Mouse (Mus musculus) thymus, postnatal 36 days (tissue): ENCODE data around the gene March10.

Experiments
- DNase-seq, 2 experiments: peaks; one replicate each; pipeline ENCODE4 v3.0.0; 2022; ENCODE audit warnings: mixed read lengths in 2 of 2

The March10 gene

DNA sequence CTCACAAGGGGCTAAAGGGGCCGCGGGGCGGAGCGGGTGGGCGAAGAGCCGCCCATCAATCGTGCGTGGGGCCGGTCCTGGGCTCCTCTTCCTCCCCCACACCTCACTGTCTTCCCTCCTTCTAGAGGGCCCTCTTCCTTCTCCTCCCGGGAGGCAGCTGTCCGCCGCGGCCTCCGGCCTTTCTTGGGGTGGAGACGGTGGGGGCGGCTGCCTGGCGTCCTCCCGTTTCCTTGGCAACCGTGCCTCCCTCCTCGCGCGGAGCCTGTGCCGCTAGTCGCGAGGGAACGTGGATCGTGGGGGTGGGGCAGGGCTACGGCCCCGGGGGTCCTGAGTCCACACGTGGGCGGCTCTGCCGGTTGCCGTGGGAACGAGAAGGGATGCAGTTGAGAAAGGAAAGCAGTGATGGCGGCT lies at the start of gene March10:
March10 (minus strand) TSS at position 239 of the 411 bp plus-strand sequence.
- DNase-seq, result no peak

DNA sequence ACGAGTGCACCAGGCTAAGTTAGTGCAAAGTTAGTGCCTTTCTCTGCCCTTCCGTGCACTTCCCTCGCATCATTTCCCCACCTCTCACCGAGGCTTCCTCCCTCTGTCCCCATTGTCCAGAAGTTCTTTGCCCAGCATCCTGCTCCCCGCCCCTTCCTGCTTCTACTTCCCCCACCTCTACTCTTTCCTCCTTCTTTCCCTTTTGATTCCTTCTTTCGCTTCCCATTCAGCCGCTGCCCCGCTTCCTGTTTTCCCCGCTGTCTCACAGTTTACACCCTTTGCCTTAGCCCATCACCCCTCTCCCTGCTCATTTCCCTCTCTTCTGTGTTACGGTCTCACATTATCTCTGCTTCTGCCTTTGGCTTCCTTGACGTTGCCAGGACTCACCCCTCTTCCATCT lies 49.8 kb upstream of the March10 start:
- DNase-seq, result no peak

DNA sequence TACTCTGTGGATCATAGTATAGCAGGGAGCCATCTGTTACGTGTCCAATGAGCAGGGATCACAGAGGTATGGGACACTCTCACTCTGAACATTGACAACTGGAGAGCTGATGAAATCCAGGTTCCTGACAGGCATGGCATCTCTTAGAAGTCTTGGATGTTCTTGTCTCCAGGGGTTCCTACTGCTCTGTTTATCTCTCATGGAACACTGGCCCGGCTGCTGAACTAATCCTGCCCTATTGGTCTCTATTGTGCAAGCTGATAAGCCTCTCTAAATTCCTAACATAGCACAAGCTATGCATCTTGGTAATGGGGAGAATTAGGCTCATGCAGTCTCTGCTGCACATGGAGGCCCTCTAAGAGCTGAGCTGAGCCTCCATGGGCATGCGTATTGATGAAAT lies 48.5 kb upstream of the March10 start:
- DNase-seq, result no peak

DNA sequence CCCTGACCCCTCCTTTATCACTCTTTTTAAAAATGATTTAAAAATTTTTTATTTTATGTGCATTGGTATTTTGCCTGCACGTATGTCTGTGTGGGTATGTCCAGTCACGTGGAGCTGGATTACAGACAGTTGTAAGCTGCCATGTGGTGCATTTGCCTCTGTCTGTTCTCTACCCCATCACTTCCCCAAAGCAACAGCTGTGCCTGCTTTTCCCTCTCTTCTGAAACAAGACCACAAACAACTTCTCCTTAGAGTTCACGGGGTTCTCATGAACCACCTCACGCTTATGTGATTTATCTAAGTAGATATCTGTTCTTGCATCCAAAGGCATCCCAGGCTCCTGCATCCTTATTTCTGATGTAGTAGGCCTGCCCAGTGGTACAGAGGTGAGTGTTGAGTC lies 45.8 kb upstream of the March10 start:
- DNase-seq, result no peak

DNA sequence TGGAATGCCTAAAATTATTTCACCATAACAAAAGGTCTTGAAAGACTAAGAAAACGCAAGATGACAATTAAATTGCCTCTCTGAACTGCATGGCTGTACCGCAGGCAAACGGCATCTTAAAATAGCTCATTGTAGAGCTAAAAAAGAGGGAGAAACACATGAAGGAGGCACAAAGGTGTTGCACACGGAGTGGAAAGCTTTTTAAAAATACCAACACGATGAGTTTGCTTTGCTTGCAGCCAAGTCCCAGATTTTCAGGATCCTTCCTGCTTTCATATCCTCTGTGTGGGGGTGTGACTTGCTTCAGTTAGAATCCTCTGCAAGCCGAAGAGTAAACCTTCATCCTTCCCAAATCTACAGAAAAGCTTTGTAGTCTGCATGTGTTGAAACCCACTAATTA lies 41.0 kb upstream of the March10 start:
- DNase-seq, result no peak

DNA sequence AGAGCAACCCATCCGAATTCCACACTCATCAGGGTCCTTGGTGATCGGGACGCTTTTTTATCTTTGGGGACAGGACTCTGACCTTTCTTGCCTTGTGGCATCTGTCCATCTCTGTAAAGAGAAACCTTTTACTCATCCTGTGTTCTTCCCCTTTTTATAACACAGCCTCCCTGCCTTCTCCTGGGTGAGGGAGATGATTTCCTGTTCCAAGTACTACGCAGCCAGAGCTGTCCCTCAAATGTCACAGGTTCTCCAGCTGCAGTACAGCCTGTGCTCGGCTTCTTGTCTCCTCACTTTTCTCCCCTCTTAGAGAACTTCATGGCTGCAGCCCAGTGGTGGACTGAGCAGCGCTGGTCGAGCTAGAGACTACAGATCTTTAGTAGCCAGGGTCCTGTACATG lies 40.1 kb upstream of the March10 start:
- no peak for DNase-seq

DNA sequence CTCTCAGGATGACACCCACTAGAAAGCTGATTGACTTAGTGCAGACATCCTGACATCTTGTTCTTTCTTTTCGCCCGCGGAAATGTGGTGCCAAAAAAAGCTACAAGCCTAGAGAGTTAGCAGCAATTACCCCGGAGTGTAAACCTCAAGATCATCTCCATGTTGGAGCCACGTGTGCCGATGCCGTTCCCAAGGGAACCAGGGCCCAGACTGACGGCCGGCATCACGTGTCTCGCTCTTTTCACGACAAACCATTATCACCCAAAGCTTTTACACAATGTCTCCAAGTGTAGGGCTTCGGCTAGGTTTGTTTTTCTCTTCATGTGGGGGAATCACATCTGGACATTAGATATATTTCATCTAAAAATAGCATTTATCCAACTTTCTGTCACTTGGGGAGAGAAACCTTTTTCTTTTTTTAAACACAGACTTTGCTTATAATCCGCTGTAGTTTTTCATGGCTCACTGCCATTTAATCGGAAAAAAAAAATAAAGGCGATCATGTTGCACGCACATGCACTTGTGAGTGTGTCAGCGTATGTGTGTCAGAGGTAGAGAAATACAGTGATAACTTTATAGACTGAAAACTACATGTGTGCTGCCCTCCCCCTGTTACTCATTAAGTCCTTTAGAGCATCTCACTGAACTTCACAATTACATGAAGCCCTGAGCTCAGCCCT lies 39.2 kb upstream of the March10 start:
- DNase-seq, result no peak

DNA sequence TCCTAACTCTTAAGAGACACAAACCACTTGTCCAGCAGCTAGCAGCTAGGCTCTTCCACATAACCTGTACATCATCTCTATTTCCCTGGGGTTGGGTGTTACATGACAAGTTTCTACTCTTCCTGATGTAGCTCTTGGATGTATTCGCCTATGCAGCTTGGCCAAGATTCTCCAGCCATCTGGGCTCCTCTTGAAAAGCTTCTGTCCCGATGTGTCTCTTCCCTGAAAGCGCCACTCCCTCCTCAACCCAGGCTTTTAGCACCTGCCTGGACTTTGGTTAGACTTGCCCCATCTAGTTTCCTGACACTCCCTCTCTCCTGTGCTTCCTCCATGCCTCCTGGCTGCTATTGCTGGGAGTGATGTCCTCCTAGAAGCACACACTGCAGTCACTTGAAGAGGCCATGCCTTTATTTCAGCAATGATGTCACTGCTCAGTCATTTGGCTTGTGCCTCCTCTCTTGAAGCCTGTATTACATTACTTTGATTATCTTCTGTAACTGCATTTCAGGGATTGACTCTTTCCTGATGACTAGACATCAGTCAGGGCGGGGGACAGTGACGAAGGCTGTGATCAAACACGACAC lies 38.3 kb upstream of the March10 start:
- DNase-seq, result no peak

DNA sequence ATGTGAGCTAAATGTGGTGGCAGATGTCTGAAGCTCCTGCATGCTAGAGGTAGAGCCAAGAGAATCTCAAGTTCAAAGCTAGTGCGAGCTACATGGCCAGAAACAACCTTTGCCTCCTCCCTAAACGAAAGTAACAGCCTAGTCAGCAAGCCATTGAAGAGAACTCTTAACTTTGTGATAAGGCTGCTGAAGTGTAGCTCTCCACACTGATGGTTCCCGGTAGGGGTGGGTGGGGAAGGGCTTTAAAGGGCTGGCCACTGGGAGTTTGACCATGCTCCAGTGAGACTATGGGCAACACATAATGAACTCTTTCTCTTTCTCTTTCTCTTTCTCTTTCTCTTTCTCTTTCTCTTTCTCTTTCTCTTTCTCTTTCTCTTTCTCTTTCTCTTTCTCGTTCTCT lies 35.9 kb upstream of the March10 start:
- DNase-seq, result no peak

DNA sequence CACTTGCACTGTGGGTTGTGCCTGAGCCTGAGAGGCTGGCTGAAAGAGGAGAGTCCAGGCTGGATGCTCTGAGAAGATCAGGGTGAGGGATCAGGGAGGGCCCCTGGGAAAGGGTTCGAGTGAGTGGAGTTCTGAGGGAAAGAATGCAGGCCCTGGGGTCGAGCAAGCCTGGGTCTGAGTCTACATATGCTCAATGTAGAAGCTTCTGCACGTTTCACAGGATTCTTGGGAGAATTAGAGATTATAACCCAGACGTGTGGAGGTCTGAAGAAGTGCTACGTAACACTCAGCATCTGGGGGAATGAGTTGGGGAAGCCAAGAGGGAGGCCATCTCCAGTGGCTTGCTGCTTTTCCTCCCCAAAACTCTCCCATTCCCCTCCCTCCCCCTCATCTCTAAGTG lies 34.4 kb upstream of the March10 start:
- no peak for DNase-seq

DNA sequence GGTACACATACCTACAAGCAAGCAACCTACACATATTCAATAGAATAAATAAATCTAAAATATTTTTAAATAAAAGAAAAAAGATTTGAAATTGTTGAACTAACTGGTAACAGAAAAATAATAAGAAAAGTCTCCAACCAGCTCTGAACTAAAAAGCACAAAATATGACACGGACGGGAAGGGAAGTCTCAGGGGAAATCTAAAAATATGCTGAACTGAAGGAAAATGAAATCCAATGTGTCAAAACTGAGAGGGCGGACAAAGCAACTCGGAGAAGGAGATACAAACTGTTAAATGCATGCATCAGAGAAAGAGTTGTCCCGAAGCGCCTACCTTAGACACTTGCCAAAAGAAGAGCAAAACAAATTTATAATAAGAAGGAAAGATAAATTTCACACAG lies 28.9 kb upstream of the March10 start:
- DNase-seq, result no peak

DNA sequence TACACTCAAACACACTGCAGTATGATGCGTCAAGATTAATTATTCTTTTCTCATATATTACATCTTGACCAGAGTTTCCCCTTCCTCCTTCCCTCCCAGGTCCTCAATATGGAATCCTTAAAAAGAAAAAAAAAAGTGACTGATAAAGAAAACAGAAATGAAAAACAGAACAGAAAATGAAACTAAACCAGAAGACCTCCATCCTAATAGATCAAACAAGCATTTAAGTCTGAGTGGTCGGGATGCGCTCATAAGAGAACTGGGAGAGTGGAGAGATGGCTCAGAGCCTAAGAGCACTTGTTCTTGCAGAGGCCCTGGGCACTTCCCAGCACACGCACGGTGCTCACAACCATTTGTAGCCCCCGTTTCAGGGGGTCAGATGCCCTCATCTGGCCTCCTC lies 28.5 kb upstream of the March10 start:
- DNase-seq, result no peak

DNA sequence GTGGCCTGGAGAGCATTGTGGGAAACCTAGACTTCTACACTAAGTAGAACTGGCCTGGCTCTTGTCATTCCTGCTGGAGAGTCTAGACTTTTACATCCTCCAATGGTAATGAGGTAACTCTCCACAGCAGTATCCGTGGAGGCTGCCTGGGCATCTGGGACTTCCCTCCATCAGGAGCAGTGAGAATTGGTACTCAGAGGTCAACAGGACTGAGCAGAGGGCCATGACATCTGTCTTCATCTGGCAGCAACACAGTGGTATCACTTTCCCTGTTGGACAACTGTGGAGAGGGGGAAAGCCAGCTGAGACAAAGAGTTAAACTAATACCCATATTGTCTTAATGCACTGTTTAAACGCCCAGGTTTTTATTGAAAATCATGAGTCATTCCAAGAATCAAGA lies 26.2 kb upstream of the March10 start:
- DNase-seq, result no peak

DNA sequence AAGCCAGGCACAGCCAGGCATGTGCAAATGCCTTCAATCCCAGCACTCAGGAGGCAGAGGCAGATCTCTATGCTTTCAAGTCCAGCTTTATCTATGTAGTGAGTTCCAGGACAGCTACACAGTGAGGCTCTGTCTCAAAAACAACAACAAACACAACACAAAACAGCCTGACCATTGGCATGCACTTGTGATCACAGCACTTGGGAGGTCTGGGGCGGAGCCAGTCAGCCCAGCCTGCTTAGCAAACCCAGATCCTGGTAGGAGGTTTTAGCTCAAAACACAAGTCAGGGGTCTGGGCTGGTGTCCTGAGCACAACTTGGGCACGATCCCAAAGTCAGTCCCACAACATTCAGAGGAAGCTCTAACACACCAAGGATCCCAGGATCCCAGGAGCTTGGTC lies 18.2 kb upstream of the March10 start:
- no peak for DNase-seq

DNA sequence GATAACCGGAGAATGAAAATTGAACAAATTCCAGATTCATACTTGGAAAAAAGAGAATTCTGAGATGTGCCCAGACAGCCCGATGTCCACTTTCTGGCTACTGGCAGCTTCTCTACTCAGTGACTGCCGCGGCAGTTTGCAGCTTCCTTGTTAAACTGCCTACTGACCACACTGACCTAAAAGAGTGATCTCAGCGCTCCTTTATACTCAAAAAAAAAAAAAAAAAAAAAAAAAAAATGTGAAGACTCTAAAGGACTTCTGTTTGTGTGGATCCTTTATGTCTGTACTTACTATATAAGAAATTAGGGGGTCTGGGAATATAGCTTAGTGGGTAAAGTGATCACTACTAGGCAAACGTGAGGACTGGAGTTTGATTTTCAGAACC lies 17.8 kb upstream of the March10 start:
- no peak for DNase-seq

DNA sequence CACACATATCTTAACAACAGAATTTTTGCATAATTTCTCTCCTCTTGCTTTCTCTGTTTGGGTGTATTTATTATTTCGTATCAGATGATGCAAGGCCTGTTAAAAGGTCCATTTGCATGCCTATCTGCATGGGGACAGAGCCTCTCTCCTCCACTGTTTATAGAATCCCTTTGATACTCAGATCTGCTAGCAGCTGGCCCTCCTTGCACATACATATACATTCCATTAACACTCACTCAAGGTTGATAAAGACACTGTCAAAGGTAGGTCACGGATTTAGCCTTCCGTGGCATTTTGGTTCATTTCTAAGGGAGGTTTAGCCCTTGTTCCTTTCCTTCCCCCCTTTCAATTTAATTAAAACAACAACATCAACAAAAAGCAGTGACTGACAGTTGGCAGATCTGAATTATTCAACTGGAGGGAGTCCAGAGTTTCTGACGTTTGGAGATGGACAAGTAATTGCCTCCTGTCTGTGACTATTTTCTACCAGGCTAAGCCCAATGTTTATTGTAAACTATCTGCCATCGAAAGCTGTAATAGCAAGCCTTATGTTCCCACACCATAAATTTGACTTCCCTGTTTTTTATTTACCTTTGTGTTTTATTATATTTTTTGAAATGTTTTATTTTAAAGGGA lies 17.3 kb upstream of the March10 start:
- no peak for DNase-seq

DNA sequence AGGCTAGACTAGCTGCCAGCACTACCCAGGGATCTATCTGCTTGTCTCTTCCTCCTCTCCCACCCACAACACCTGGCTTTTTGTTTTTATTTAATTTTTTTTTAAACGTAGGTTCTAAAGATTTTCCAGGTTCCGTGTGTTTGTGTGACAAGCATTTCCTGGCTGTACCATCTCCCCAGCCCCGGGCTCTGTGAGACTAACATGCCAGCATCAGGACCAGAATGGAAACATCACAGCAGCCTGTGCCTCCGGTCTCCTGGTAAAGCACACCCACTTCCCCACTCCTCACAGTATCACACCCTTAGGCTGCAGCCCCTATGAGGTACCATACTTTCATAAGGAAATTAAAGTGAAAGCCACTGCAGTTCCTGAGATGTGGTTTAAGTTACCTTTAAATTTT lies 16.1 kb upstream of the March10 start:
- no peak for DNase-seq

DNA sequence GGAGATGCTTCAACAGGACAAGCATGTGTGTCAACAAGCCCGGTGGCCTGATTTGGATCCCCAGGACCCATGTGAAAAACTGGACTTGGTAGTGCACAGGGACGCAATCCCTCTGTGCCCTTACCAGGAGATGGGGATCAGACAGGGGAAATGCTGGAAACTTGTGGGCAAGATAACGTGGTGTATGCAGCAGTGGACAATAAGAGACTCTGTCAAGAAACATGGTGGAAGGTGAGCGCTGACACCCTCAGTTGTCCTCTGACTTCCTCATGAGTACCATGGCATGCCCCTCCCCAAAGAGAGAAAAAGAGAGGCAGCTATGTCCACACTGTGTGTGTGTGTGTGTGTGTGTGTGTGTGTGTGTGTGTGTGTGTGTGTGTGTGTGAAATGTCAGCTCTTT lies 14.4 kb upstream of the March10 start:
- DNase-seq, result no peak

DNA sequence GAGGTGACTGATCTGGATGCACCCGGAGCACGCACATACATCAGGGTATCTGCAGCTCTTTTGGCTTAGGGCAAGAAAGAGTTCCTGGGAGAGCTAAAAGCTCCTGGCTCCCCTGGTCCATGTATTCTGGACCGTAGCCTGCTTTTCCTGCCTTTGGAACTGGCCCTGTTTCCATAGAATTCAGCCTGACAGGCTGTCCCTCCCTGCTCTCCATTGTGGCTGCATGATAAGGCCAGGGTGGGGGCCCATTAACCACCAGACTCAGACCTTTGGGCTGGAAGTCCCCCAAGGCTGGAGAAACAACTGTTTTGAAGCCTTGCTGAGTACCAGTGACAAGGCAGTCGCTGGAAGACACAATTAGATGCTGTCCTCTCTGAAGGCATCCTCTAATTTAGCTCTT lies 13.0 kb upstream of the March10 start:
- no peak for DNase-seq

DNA sequence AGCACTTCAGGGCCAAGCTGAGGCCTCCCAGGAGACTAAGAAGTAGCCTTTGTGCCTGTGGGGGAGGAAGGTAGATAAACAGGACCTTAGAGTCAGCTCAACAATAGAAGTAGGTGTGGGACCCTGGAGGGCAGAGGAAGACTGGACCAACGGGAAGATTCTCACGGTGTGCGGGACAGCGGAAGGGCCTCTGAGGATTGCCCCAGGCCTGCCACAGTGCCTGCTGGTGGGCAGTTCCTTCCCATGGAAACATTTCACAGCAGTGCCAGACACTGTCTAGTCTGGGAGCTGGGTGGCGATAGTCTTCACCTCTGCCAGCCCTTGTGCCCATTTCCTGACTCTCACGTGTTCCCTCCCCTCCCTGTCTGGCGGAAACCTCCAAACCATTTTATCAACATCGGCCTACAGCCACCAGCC lies 12.6 kb upstream of the March10 start:
- no peak for DNase-seq

DNA sequence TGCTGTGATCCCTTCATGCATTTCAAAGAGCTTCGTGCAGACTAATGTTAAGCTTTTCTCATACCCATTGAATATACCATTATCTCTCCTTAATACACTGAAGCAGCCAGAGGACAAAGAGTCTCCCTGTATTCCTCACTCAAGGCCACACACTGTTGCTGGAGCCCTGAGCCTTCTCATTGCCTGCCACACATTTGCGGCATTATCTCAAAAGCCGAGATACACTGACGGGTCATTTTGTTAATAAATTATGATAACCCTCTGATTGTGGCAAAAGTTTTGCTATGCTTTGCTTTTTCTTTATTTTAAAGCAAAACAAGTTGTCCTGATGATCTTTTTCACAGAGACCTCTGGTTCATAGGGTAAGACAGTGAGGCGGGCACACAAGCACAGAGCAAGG lies 11.9 kb upstream of the March10 start:
- no peak for DNase-seq

DNA sequence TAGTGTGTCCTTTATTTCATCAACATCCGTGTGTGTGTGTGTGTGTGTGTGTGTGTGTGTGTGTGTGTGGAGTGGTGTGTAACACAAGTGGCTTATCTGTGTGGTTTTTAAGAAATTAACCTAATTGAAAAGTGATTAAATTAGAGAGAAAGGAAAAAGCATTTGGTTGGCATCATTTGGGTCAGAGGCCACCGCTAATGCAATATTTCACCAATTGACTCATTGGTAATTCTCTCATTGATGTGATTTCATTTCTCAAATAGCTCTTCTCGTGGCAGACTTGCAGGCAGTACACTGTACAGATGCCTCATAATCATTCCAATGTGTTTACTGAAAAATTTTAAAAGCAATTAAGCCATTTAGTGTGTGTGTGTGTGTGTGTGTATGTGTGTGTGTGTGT lies 11.3 kb upstream of the March10 start:
- DNase-seq, result no peak

DNA sequence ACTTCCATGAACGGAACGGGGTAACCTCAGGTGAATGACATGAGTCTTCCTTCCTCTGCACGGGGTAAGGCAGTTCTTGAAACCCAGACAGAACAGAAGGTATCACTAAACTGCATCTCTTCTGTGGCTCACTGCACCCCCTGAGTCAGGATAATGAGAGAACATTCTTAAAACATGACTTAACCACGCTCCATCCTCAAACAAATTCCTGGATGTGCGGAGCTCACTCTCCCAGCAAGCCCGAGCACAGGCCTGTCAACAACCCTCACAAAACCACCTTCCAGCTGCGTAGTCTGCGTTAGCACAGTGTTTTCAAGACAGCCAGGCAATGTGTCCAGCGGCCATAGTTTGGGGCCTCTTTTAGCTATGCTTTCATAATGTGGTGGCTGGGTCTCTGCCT lies 10.7 kb upstream of the March10 start:
- no peak for DNase-seq

DNA sequence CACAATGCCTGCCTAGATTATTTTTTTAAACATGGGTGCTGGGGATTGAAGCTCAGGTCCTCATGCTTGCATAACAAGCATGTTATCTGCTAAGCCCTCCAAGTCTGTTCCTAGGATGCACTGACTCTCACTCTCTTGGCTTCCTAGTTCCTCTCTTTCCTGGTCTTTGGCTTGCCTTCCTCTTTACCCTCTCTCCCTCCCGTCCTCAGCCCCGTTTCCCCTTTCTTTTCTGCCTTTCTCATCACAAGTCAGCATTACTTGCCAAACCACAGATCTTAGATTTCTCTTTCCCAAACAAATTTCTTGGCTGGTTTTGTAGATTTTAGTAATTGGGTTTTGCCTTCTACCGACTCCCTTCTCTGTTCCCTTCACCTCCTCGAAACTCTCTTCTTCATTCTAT lies 10.2 kb upstream of the March10 start:
- no peak for DNase-seq

DNA sequence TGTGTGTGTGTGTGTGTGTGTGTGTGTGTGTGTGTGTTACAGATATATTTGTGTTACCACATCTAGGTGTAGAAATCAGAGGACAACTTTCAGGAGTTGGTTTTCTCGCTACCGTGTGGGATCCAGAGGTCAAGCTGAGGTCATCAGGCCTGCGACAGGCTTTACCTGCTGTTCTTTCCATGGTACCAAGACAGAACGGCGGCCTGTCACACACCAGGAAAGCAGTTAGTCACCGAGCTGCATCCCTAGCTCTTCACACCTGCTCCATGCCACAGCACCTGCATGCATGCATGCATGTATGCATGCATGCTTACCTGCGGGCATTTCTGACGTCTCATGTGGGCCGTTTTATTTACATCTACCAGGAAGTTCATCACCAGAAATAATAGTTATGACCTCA lies 9.0 kb upstream of the March10 start:
- DNase-seq, result no peak
